Mouse (Mus musculus) retina, embryonic 14.5 days (tissue): ENCODE measurements around the gene Stbd1.

ENCODE experiments used
- DNase-seq: peaks from one replicate; pipeline ENCODE4 v3.0.0-alpha.2; 2015; ENCODE audit warnings: low spot score

Gene Stbd1

GRCm38 (mm10) chr5:92602691-92603690 is at the start of gene Stbd1:
Gene Stbd1 (plus strand): TSS chr5:92603041.
- DNase-seq = peak; percentile 78

- no peak for DNase-seq
These were observed 48.9 kb upstream of the Stbd1 start for GRCm38 (mm10) chr5:92553939-92554338.

- no peak for DNase-seq
These were observed 48.4 kb upstream of the Stbd1 start for GRCm38 (mm10) chr5:92554443-92554842.

- no peak for DNase-seq
These were observed 47.8 kb upstream of the Stbd1 start, which contains the start of gene Fam47e for GRCm38 (mm10) chr5:92554891-92555511. Gene Fam47e (plus strand): TSS chr5:92555069.

GRCm38 (mm10) chr5:92555905-92556304 is 46.9 kb upstream of the Stbd1 start:
- no peak for DNase-seq

- no peak for DNase-seq
These were observed 45.3 kb upstream of the Stbd1 start for GRCm38 (mm10) chr5:92557508-92557907.

GRCm38 (mm10) chr5:92560201-92560600 is 42.6 kb upstream of the Stbd1 start:
- DNase-seq = no peak

- no peak for DNase-seq
These were observed 40.8 kb upstream of the Stbd1 start for GRCm38 (mm10) chr5:92562002-92562401.

- DNase-seq = no peak
These were observed 31.6 kb upstream of the Stbd1 start for GRCm38 (mm10) chr5:92571232-92571631.

- DNase-seq = no peak
These were observed 23.3 kb upstream of the Stbd1 start for GRCm38 (mm10) chr5:92579559-92579958.

- DNase-seq = no peak
These were observed 16.9 kb upstream of the Stbd1 start for GRCm38 (mm10) chr5:92585932-92586331.

- no peak for DNase-seq
These were observed 7.8 kb upstream of the Stbd1 start for GRCm38 (mm10) chr5:92595026-92595425.

GRCm38 (mm10) chr5:92596865-92597264 is 6.0 kb upstream of the Stbd1 start:
- DNase-seq = no peak

- no peak for DNase-seq
These were observed 3.8 kb upstream of the Stbd1 start for GRCm38 (mm10) chr5:92599030-92599429.

- DNase-seq = no peak
These were observed 1.8 kb downstream of the Stbd1 start for GRCm38 (mm10) chr5:92604452-92605247.

GRCm38 (mm10) chr5:92607492-92608229 is 4.8 kb downstream of the Stbd1 start:
- DNase-seq = no peak

GRCm38 (mm10) chr5:92612756-92613155 is 9.9 kb downstream of the Stbd1 start:
- DNase-seq = no peak

GRCm38 (mm10) chr5:92621883-92622282 is 19.0 kb downstream of the Stbd1 start:
- no peak for DNase-seq

GRCm38 (mm10) chr5:92627896-92628295 is 25.1 kb downstream of the Stbd1 start:
- no peak for DNase-seq

- DNase-seq = peak; percentile 9
These were observed 30.7 kb downstream of the Stbd1 start for GRCm38 (mm10) chr5:92633526-92633925.

GRCm38 (mm10) chr5:92634916-92635315 is 32.1 kb downstream of the Stbd1 start:
- DNase-seq = no peak

GRCm38 (mm10) chr5:92635891-92636290 is 33.0 kb downstream of the Stbd1 start:
- no peak for DNase-seq
